Mouse (Mus musculus): ENCODE measurements around the gene Sec23ip.

The Sec23ip gene

DNA sequence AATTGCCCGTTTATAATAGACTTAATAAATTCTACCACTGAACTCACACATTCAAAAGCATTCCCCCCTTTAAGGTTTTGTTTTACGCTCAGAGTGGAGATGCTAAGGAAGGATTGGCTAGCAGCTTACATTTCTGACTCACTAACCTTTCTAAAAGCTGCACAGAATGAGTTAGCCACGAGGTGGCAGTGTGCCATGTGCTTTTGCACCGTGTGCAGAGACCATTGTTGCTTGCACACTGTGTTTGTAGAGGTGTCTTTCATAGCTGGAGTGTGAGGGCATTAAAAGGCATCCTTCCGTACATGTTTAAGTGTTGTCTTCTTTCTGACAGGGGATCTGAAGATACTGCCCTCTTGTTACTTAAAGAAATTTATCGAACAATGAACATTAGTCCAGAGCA is 34.6 kb downstream of the Sec23ip start:
- in situ Hi-C loops (cut with MboI, MseI) = no loop called here

DNA sequence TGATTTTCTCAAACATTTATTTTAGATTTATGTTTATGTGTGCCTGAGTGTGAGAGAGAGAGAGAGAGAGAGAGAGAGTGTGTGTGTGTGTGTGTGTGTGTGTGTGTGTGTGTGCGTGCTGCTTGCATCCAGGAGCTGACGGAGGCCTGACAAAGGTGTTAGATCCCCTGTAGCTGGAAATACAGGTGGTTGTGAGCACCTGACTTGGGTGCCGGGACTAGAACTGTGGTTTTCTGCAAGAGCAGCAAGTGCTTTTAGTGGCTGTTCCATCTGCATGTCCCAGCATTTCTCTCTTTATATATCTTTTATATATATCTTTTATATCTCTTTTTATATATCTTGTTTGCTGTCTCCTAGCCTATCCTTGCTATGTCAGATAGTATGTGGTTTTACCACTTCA is 37.1 kb downstream of the Sec23ip start:
- in situ Hi-C loops (cut with MboI, MseI) = no loop called here

GRCm38 (mm10) chr7:128790045-128790444 is 45.3 kb downstream of the Sec23ip start:
- in situ Hi-C loops (cut with MboI, MseI) = no loop called here

DNA sequence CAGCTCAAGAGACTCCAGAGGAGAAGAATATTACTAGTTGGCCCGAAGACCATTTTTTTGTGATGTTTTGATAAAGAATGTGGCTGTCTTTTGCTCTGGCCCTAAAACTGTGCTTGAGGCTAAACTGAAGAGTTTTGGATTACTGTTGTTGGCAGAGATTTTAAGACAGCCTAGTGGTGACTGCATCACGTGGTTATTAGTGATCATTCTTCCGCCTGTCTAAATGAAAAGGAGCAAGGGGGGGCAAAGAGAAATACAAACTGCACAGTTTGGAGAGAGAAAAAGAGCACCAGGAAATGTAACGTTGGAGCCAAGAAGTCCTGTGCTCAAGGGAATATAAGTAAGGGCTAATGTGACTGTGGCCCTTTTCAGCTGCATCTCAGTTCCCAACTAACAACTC is 48.7 kb downstream of the Sec23ip start:
- in situ Hi-C loops (cut with MboI, MseI) = no loop called here

DNA sequence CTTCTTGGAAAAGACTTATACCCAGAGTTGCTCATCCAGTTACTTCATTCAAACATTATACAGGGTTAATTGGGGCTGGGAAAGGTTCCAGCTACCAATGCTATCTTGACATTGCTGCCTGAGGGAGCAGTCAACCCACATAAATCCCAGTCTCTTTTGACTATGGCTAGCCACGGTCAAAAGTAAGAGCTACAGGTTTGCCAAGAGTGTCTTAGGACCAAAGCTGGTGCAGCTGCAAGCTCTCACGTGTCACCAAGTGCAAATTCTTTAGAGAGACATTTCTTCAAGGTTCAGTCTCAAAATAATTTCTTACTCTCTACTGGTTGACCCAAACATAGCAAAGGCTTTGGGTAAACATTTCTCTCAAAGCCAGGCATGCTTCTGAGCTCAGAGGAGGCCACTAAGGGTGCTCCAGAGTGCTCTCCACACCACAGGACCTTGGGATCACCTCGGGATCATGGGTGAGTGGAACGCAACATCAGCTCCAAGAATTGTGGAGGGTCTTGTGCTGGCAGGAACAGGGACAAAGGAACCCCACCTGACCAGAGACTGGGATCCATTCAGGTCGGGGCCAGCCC is 80.3 kb downstream of the Sec23ip start:
- in situ Hi-C loops (cut with MboI, MseI) = no loop called here

DNA sequence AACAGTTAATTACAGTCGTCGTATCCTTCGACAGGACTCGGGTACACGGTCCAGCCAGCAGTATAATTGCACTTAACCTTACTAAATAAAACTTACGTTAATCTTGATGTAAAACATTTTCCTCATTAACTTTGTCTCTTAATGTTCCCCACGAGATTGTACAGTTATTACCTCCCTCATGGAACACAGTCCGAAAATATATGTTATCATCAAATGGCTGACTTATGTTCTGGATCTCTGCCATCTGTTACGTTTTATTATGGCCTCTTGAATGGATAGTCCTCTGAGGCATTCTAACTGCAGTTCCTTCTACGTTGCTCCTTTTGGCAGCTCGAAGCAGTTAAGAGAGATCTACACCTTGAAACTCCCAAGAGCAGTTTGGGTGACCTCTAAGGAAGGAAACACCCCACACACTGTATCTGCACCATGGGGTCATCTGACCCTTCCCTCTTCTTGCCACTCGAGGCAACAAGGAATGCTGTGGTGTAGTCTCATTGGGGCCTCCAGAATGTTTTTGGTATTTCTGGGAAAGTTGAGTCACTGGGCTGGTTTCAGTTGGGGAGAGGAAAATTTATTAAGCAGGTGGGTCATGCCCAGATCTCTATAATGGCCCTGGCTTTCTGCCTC is 87.8 kb downstream of the Sec23ip start:
- in situ Hi-C loops (cut with MboI, MseI) = no loop called here

DNA sequence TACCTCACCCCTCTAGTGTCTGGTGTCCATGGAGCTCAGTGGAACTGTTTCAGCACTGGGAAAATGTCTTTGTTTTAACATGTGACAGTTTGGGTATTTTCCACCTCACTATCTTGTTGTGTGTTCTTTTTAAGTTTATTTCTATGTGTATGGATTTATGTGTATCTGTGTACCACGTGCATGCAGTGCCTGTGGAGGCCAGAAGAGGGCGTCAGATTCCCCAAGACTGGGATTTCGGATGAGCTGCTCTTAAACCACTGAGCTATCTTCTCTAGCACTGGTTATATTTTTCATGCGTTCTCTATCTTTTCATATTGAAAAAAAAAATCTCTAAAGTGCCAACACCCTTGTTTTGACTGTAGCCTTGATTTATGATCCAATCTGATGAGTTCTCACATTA is 88.5 kb downstream of the Sec23ip start:
- in situ Hi-C loops (cut with MboI, MseI) = no loop called here
